Mouse (Mus musculus) kidney, embryonic 15.5 days (tissue): ENCODE results near the gene Fam234b. TPM values are rescaled to one million over a fixed set of nuclear protein-coding genes. Genes with fewer than 3 reads are reported as not detected.

Experiments used
- ATAC-seq: fragments of 200-750 bp; cut with Nextera tagmentation; replicated peaks from 2 replicates; pipeline ENCODE4 v1.8.0; 2017; ENCODE audit warnings: moderate TSS enrichment; ENCODE audit not compliant: low FRiP score
- H3K27ac ChIP-seq: fragments of 300-500 bp; sonication (generic); 2 replicates; pipeline ENCODE4 v1.5.1; 2015; ENCODE audit warnings: mild to moderate bottlenecking, inconsistent platforms
- H3K27me3 ChIP-seq: fragments of 300-500 bp; sonication (generic); 2 replicates; pipeline ENCODE4 v1.6.1; 2015; ENCODE audit warnings: inconsistent platforms
- H3K36me3 ChIP-seq: fragments of 300-500 bp; sonication (generic); 2 replicates; pipeline ENCODE4 v1.6.1; 2015; ENCODE audit warnings: inconsistent platforms
- H3K4me1 ChIP-seq: fragments of 300-500 bp; sonication (generic); 2 replicates; pipeline ENCODE4 v1.6.1; 2015; ENCODE audit warnings: inconsistent platforms
- H3K4me2 ChIP-seq: fragments of 300-500 bp; sonication (generic); 2 replicates; pipeline ENCODE4 v1.6.1; 2015; ENCODE audit warnings: moderate library complexity, mild to moderate bottlenecking, inconsistent platforms
- H3K4me3 ChIP-seq: fragments of 300-500 bp; sonication (generic); replicated peaks from 2 replicates; pipeline ENCODE4 v1.5.1; 2015; ENCODE audit warnings: mild to moderate bottlenecking, inconsistent platforms
- H3K9ac ChIP-seq: fragments of 300-500 bp; sonication (generic); 2 replicates; pipeline ENCODE4 v1.6.1; 2015; ENCODE audit warnings: mild to moderate bottlenecking, inconsistent platforms
- H3K9me3 ChIP-seq: fragments of 300-500 bp; sonication (generic); replicated peaks from 2 replicates; pipeline ENCODE4 v1.6.1; 2016; ENCODE audit warnings: inconsistent platforms
- WGBS: fragments of 180-500 bp; shearing (Covaris S2); methylation state at CpG from one replicate; pipeline ENCODE4 v1.1.7; 2015; ENCODE audit warnings: mixed read lengths; 5-methylcytosine and 5-hydroxymethylcytosine counted together
- polyA plus RNA-seq: library from polyadenylated mRNA; unstranded; fragments of >200 nt; fragmentation: Nextera tagmentation; extraction: Ambion mirVana; gene quantifications from 2 replicates; pipeline ENCODE4 v1.2.1, GENCODE M21; 2015

Fam234b gene
- polyA plus RNA-seq, 1 experiment from 2014 or later = 35.5 TPM

GRCm38 (mm10) chr6:135183961-135184360 lies 13.8 kb upstream of the Fam234b start:
- no peak for ATAC-seq
- Histone ChIP-seq H3K9me3 (no peaks in the 10 kb centered on the region), H3K4me3 (no peak overlapping the region), H3K4me1 (peaks cover 10% of the 10 kb centered on the region), H3K27ac (no peak overlapping the region), H3K4me2 (no peak overlapping the region), H3K9ac (no peak overlapping the region), H3K27me3 (peaks cover 6% of the 10 kb centered on the region; the same call in 1 of the 2 replicates), H3K36me3 (no peaks in the 10 kb centered on the region)
- 18% methylated on average over 8 of the region's 8 CpGs for WGBS

GRCm38 (mm10) chr6:135187076-135187917 lies 10.5 kb upstream of the Fam234b start:
- no peaks in the 10 kb centered on the region for H3K27me3 ChIP-seq
- 47% methylated on average over 10 of the region's 10 CpGs for WGBS
- no peak overlapping the region for H3K4me2 ChIP-seq
- no peak for ATAC-seq
- no peaks in the 10 kb centered on the region for H3K9me3 ChIP-seq
- no peak overlapping the region for H3K27ac ChIP-seq
- H3K9ac ChIP-seq = no peak overlapping the region
- peaks cover 12% of the 10 kb centered on the region for H3K4me1 ChIP-seq
- no peak overlapping the region for H3K4me3 ChIP-seq
- H3K36me3 ChIP-seq = no peaks in the 10 kb centered on the region

- peaks cover 12% of the 10 kb centered on the region for H3K4me1 ChIP-seq
- ATAC-seq = no peak
- no peak overlapping the region for H3K4me2 ChIP-seq
- WGBS = 40% methylated on average over 4 of the region's 4 CpGs
- H3K9me3 ChIP-seq = no peaks in the 10 kb centered on the region
- H3K36me3 ChIP-seq = no peaks in the 10 kb centered on the region
- no peak overlapping the region for H3K4me3 ChIP-seq
- no peak overlapping the region for H3K27ac ChIP-seq
- no peaks in the 10 kb centered on the region for H3K27me3 ChIP-seq
- H3K9ac ChIP-seq = no peak overlapping the region
These were observed 9.1 kb upstream of the Fam234b start for GRCm38 (mm10) chr6:135188629-135189028.

GRCm38 (mm10) chr6:135190122-135190521 lies 7.7 kb upstream of the Fam234b start:
- no peak for ATAC-seq
- no peaks in the 10 kb centered on the region for H3K36me3 ChIP-seq
- 61% methylated on average over 6 of the region's 6 CpGs for WGBS

GRCm38 (mm10) chr6:135191906-135192305 lies 5.9 kb upstream of the Fam234b start:
- H3K9me3 ChIP-seq = no peaks in the 10 kb centered on the region
- H3K36me3 ChIP-seq = no peaks in the 10 kb centered on the region
- no peak overlapping the region for H3K27ac ChIP-seq
- no peak overlapping the region for H3K4me3 ChIP-seq
- H3K27me3 ChIP-seq = no peaks in the 10 kb centered on the region
- peaks cover 12% of the 10 kb centered on the region; the same call in 1 of the 2 replicates for H3K4me1 ChIP-seq
- no peak for ATAC-seq
- 81% methylated on average over 1 of the region's 1 CpGs for WGBS
- H3K9ac ChIP-seq = no peak overlapping the region
- H3K4me2 ChIP-seq = no peak overlapping the region

More at GRCm38 (mm10) chr6:135190122-135190521, 7.7 kb upstream of the Fam234b start:
- no peak overlapping the region for H3K27ac ChIP-seq
- no peak overlapping the region for H3K9ac ChIP-seq
- no peaks in the 10 kb centered on the region for H3K9me3 ChIP-seq
- H3K4me3 ChIP-seq = no peak overlapping the region
- no peaks in the 10 kb centered on the region for H3K27me3 ChIP-seq
- H3K4me1 ChIP-seq = peaks cover 10% of the 10 kb centered on the region; the same call in 1 of the 2 replicates
- no peak overlapping the region for H3K4me2 ChIP-seq

- Histone ChIP-seq H3K4me3 (no peak overlapping the region), H3K4me1 (peaks cover 13% of the 10 kb centered on the region), H3K9ac (no peak overlapping the region), H3K27me3 (no peaks in the 10 kb centered on the region), H3K4me2 (no peak overlapping the region), H3K27ac (no peak overlapping the region), H3K9me3 (no peaks in the 10 kb centered on the region), H3K36me3 (no peaks in the 10 kb centered on the region)
- WGBS = 83% methylated on average over 8 of the region's 8 CpGs
- no peak for ATAC-seq
These were observed 4.8 kb upstream of the Fam234b start for GRCm38 (mm10) chr6:135192993-135193392.

GRCm38 (mm10) chr6:135193733-135194132 lies 4.0 kb upstream of the Fam234b start:
- H3K9ac ChIP-seq = no peak overlapping the region
- H3K4me3 ChIP-seq = no peak overlapping the region
- 31% methylated on average over 4 of the region's 4 CpGs for WGBS
- H3K27ac ChIP-seq = no peak overlapping the region
- no peaks in the 10 kb centered on the region for H3K36me3 ChIP-seq
- no peaks in the 10 kb centered on the region for H3K27me3 ChIP-seq
- H3K9me3 ChIP-seq = no peaks in the 10 kb centered on the region
- no peak overlapping the region for H3K4me2 ChIP-seq
- no peak for ATAC-seq
- peaks cover 17% of the 10 kb centered on the region for H3K4me1 ChIP-seq

- 82% methylated on average over 4 of the region's 4 CpGs for WGBS
- no peak for ATAC-seq
- Histone ChIP-seq H3K4me2 (no peak overlapping the region), H3K36me3 (no peaks in the 10 kb centered on the region), H3K27ac (no peak overlapping the region), H3K9ac (no peak overlapping the region), H3K27me3 (no peaks in the 10 kb centered on the region), H3K9me3 (no peaks in the 10 kb centered on the region), H3K4me3 (no peak overlapping the region), H3K4me1 (peaks cover 21% of the 10 kb centered on the region)
These were observed 2.9 kb upstream of the Fam234b start for GRCm38 (mm10) chr6:135194907-135195306.

GRCm38 (mm10) chr6:135196707-135197106 lies 1.1 kb upstream of the Fam234b start:
- no peaks in the 10 kb centered on the region for H3K9me3 ChIP-seq
- H3K4me2 ChIP-seq = peak overlapping the region; percentile 96; the same call in 1 of the 2 replicates
- ATAC-seq = no peak; the same call in 1 of the 2 replicates
- H3K27me3 ChIP-seq = no peaks in the 10 kb centered on the region
- 63% methylated on average over 8 of the region's 8 CpGs for WGBS
- no peak overlapping the region for H3K9ac ChIP-seq
- H3K27ac ChIP-seq = peak overlapping the region; percentile 41; the same call in 1 of the 2 replicates
- no peak overlapping the region for H3K4me3 ChIP-seq
- no peaks in the 10 kb centered on the region for H3K36me3 ChIP-seq
- H3K4me1 ChIP-seq = peaks cover 29% of the 10 kb centered on the region

GRCm38 (mm10) chr6:135197446-135197845 lies 331 bp upstream of the Fam234b start:
- Histone ChIP-seq H3K27ac (peak overlapping the region; percentile 86), H3K27me3 (no peaks in the 10 kb centered on the region), H3K9me3 (no peaks in the 10 kb centered on the region), H3K4me2 (peak overlapping the region; percentile 96), H3K4me3 (peak overlapping the region; percentile 90), H3K4me1 (peaks cover 29% of the 10 kb centered on the region), H3K36me3 (no peaks in the 10 kb centered on the region), H3K9ac (peak overlapping the region; percentile 85)
- ATAC-seq = no peak
- WGBS = 22% methylated on average over 7 of the region's 7 CpGs

GRCm38 (mm10) chr6:135198726-135199125 lies 949 bp downstream of the Fam234b start:
- Histone ChIP-seq H3K27ac (peak overlapping the region; percentile 86), H3K9ac (peak overlapping the region; percentile 85)
- 49% methylated on average over 6 of the region's 6 CpGs for whole genome bisulfite sequencing

GRCm38 (mm10) chr6:135200122-135200957 lies 2.6 kb downstream of the Fam234b start:
- Histone ChIP-seq H3K27me3 (no peaks in the 10 kb centered on the region), H3K9me3 (no peaks in the 10 kb centered on the region), H3K36me3 (no peaks in the 10 kb centered on the region), H3K4me1 (peaks cover 27% of the 10 kb centered on the region), H3K4me2 (peak overlapping the region; percentile 10; the same call in 1 of the 2 replicates), H3K27ac (peak overlapping the region; percentile 63), H3K9ac (no peak overlapping the region), H3K4me3 (no peak overlapping the region)
- WGBS = 70% methylated on average over 16 of the region's 16 CpGs
- ATAC-seq = no peak

More at GRCm38 (mm10) chr6:135198726-135199125, 949 bp downstream of the Fam234b start:
- H3K4me1 ChIP-seq = peaks cover 29% of the 10 kb centered on the region
- no peaks in the 10 kb centered on the region for H3K9me3 ChIP-seq
- peak overlapping the region; percentile 96 for H3K4me2 ChIP-seq
- ATAC-seq = no peak
- H3K4me3 ChIP-seq = peak overlapping the region; percentile 90
- H3K36me3 ChIP-seq = no peaks in the 10 kb centered on the region
- no peaks in the 10 kb centered on the region for H3K27me3 ChIP-seq
